Mouse (Mus musculus) megakaryocyte, adult 5-6 weeks (primary cell): ENCODE results near the gene Krtap7-1. TPM values are rescaled to one million over a fixed set of nuclear protein-coding genes. Genes with fewer than 3 reads are reported as not detected.
A peak's percentile ranks its signal among the peaks of the same experiment; 100 is the strongest.

ENCODE experiments used
- ATAC-seq: 2 replicates; pipeline ENCODE4 v1.8.0; 2016; ENCODE audit warnings: mild to moderate bottlenecking, inconsistent platforms; ENCODE audit not compliant: poor library complexity, severe bottlenecking
- total RNA-seq, 2 experiments: library from RNA; stranded (forward) in 1 of 2; stranded (reverse) in 1 of 2; fragments of 153-499, 151-499 nt in 1 of 2; fragments of 221-1000, 200-1000 nt in 1 of 2; gene quantifications; 2 replicates each; pipeline versions ENCODE4 v1.2.3 to v1.2.4; 2015 to 2017

Krtap7-1 gene
- total RNA-seq (2015) (not detected in 2 replicates), total RNA-seq (2017) (not detected in 2 replicates)

- ATAC-seq = no peak
Observed at GRCm38 (mm10) chr16:89508223-89508622, at the start of gene Krtap7-1. TSS of gene Krtap7-1 (minus strand) at chr16:89508323.

- no peak for ATAC-seq
Observed at GRCm38 (mm10) chr16:89550298-89550697, 42.2 kb upstream of the Krtap7-1 start.

GRCm38 (mm10) chr16:89538031-89538484 is 29.9 kb upstream of the Krtap7-1 start:
- no peak for ATAC-seq

- no peak for ATAC-seq
Observed at GRCm38 (mm10) chr16:89537349-89537748, 29.2 kb upstream of the Krtap7-1 start.

GRCm38 (mm10) chr16:89530547-89530946 is 22.4 kb upstream of the Krtap7-1 start:
- no peak for ATAC-seq

- ATAC-seq = no peak
Observed at GRCm38 (mm10) chr16:89529846-89530245, 21.7 kb upstream of the Krtap7-1 start.

GRCm38 (mm10) chr16:89528380-89528779 is 20.3 kb upstream of the Krtap7-1 start:
- ATAC-seq = no peak

GRCm38 (mm10) chr16:89520996-89521395 is 12.9 kb upstream of the Krtap7-1 start:
- no peak for ATAC-seq

GRCm38 (mm10) chr16:89520555-89520954 is 12.4 kb upstream of the Krtap7-1 start:
- ATAC-seq = no peak

- no peak for ATAC-seq
Observed at GRCm38 (mm10) chr16:89520091-89520490, 12.0 kb upstream of the Krtap7-1 start.

- peak; percentile 40; the same call in 1 of the 2 replicates for ATAC-seq
Observed at GRCm38 (mm10) chr16:89517635-89518034, 9.5 kb upstream of the Krtap7-1 start.

- no peak for ATAC-seq
Observed at GRCm38 (mm10) chr16:89513431-89513830, 5.3 kb upstream of the Krtap7-1 start.

- no peak for ATAC-seq
Observed at GRCm38 (mm10) chr16:89503571-89503970, 4.6 kb downstream of the Krtap7-1 start.

- ATAC-seq = no peak
Observed at GRCm38 (mm10) chr16:89501870-89502269, 6.3 kb downstream of the Krtap7-1 start.

- no peak for ATAC-seq
Observed at GRCm38 (mm10) chr16:89497002-89497401, 11.1 kb downstream of the Krtap7-1 start.

GRCm38 (mm10) chr16:89495394-89496153 is 12.5 kb downstream of the Krtap7-1 start:
- no peak for ATAC-seq

GRCm38 (mm10) chr16:89487852-89488251 is 20.3 kb downstream of the Krtap7-1 start, which contains the start of gene Krtap8-1:
TSS of gene Krtap8-1 (minus strand) at chr16:89487952.
- no peak for ATAC-seq

GRCm38 (mm10) chr16:89477679-89478314 is 30.3 kb downstream of the Krtap7-1 start:
- no peak for ATAC-seq

GRCm38 (mm10) chr16:89461189-89461588 is 46.9 kb downstream of the Krtap7-1 start:
- no peak for ATAC-seq
